Mouse (Mus musculus): ENCODE measurements around the gene Colgalt1.

Gene Colgalt1

GRCm38 (mm10) chr8:71610822-71611651 lies at the start of gene Colgalt1:
Colgalt1 (plus strand) TSS chr8:71610998.
- peak; percentile 98 for DNase-seq (ENCODE audit: low read depth, low spot score)

- peak; percentile 92 for DNase-seq (ENCODE audit: low read depth, low spot score)
These were observed 49.4 kb upstream of the Colgalt1 start for GRCm38 (mm10) chr8:71561401-71561800.

- DNase-seq (ENCODE audit: low read depth, low spot score), result peak; percentile 87
These were observed 48.0 kb upstream of the Colgalt1 start for GRCm38 (mm10) chr8:71562751-71563150.

GRCm38 (mm10) chr8:71563992-71564391 lies 46.8 kb upstream of the Colgalt1 start:
- DNase-seq (ENCODE audit: low read depth, low spot score), result peak; percentile 24

GRCm38 (mm10) chr8:71566501-71566900 lies 44.3 kb upstream of the Colgalt1 start, which contains the start of gene Nxnl1:
Nxnl1 (minus strand) TSS chr8:71566601.
- no peak for DNase-seq (ENCODE audit: low read depth, low spot score)

- no peak for DNase-seq (ENCODE audit: low read depth, low spot score)
These were observed 43.2 kb upstream of the Colgalt1 start for GRCm38 (mm10) chr8:71567587-71567986.

- DNase-seq (ENCODE audit: low read depth, low spot score), result no peak
These were observed 42.3 kb upstream of the Colgalt1 start, which contains the start of gene Slc27a1 for GRCm38 (mm10) chr8:71568387-71568937. Slc27a1 (plus strand) TSS chr8:71568882.

GRCm38 (mm10) chr8:71568941-71569340 lies 41.9 kb upstream of the Colgalt1 start:
- DNase-seq (ENCODE audit: low read depth, low spot score), result no peak

- peak; percentile 83 for DNase-seq (ENCODE audit: low read depth, low spot score)
These were observed 41.2 kb upstream of the Colgalt1 start for GRCm38 (mm10) chr8:71569366-71570290.

GRCm38 (mm10) chr8:71570291-71570954 lies 40.4 kb upstream of the Colgalt1 start:
- DNase-seq (ENCODE audit: low read depth, low spot score), result peak; percentile 95

- DNase-seq (ENCODE audit: low read depth, low spot score), result no peak
These were observed 38.7 kb upstream of the Colgalt1 start for GRCm38 (mm10) chr8:71572077-71572476.

- DNase-seq (ENCODE audit: low read depth, low spot score), result no peak
These were observed 37.8 kb upstream of the Colgalt1 start for GRCm38 (mm10) chr8:71572847-71573633.

GRCm38 (mm10) chr8:71574426-71574825 lies 36.4 kb upstream of the Colgalt1 start:
- no peak for DNase-seq (ENCODE audit: low read depth, low spot score)

- no peak for DNase-seq (ENCODE audit: low read depth, low spot score)
These were observed 35.8 kb upstream of the Colgalt1 start for GRCm38 (mm10) chr8:71575020-71575419.

- no peak for DNase-seq (ENCODE audit: low read depth, low spot score)
These were observed 32.9 kb upstream of the Colgalt1 start for GRCm38 (mm10) chr8:71577856-71578387.

- DNase-seq (ENCODE audit: low read depth, low spot score), result no peak
These were observed 31.8 kb upstream of the Colgalt1 start for GRCm38 (mm10) chr8:71579009-71579408.

- DNase-seq (ENCODE audit: low read depth, low spot score), result no peak
These were observed 31.3 kb upstream of the Colgalt1 start for GRCm38 (mm10) chr8:71579476-71579875.

GRCm38 (mm10) chr8:71580201-71580600 lies 30.6 kb upstream of the Colgalt1 start:
- DNase-seq (ENCODE audit: low read depth, low spot score), result no peak

- DNase-seq (ENCODE audit: low read depth, low spot score), result peak; percentile 68
These were observed 23.9 kb upstream of the Colgalt1 start for GRCm38 (mm10) chr8:71586891-71587290.

GRCm38 (mm10) chr8:71588762-71589161 lies 22.0 kb upstream of the Colgalt1 start:
- DNase-seq (ENCODE audit: low read depth, low spot score), result no peak

All from CD4-positive, CD25-positive, alpha-beta regulatory T cell, adult 2 months (primary cell).